Mouse (Mus musculus): ENCODE measurements around the gene Zc2hc1b. TPM values are rescaled to one million over a fixed set of nuclear protein-coding genes. Genes with fewer than 3 reads are reported as not detected.

Gene Zc2hc1b
- total RNA-seq, 2 experiments from 2014 or later = not detected

DNA sequence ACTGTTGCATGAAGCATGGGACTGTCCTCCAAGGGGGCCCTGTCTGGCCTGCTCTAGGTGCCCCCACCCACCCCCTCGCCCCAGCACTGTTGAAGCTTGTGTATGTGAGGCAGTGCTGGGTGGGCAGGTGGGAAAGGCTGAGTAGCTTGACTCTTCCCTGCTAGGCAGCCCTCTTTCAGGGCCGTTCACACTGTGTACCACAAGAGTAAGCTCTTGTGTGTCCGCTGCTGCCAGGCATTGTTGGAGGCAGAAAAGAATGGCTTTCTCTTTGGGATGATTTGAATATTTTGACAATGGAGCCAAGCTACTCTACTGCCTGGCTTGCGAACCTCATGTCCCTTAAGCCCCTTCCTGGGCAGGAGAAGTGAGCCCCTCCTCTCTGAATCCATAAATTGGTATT, 62.8 kb downstream of the Zc2hc1b start:
- DNase-seq = no peak

DNA sequence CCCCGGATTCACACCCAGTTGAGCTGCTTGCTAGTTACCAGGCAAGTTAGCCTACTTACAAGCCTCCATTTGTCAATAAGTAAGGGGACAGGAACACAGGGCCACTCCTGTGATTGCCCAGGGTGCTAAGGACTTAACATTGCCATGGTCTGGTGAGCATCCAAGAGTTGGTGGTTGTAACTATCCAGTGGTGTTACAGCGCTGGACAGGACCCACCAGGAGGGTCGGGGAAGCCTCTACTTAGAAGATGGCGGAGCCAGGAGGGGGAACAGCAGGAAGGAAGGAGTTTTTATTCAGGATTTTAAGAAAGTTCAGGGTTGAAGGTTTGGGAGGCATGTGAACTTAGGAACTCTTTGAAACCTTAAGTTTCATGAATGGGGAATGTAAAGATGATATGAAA, 64.2 kb downstream of the Zc2hc1b start:
- no peak for DNase-seq

DNA sequence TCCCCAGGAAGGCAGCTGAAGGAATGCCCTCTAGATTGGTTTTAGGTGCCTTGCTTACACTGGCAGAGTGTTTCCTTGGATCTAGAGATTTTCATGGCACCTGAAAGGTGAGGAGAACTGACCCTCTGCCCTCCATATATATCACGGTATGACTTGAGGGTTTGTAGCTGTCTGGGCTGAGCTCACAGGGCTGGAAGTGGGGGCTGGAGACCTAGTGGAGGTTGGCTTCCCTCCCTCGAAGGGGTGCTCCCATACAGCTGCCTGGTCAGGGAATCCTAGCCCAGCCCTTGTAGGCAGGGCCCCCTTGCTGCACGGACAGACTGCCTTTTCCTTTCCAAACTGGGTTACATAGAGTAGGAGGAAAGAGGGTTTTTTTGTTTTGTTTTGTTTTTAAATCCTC, 65.0 kb downstream of the Zc2hc1b start:
- DNase-seq = no peak

DNA sequence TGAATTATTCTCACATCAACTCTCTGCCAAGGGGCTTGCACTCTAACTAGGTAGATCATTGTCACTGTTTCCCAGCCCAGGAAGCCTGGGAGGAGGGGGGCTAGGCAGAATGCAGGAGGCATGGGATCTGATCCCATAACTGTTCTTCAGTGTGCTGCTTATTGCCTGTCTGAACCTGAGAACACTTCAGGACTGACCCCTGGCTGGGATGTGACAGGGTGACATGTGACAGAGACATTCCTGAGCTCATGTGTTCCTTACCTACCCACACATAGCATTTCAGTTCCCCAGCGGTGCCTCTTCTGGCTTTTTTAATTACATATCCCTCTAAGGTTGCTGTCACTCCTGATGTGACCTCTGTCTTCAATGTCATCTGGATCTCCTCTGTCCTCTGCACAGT, 68.0 kb downstream of the Zc2hc1b start:
- DNase-seq = no peak

GRCm38 (mm10) chr10:13108847-13109246, 69.0 kb downstream of the Zc2hc1b start:
- DNase-seq = no peak

DNA sequence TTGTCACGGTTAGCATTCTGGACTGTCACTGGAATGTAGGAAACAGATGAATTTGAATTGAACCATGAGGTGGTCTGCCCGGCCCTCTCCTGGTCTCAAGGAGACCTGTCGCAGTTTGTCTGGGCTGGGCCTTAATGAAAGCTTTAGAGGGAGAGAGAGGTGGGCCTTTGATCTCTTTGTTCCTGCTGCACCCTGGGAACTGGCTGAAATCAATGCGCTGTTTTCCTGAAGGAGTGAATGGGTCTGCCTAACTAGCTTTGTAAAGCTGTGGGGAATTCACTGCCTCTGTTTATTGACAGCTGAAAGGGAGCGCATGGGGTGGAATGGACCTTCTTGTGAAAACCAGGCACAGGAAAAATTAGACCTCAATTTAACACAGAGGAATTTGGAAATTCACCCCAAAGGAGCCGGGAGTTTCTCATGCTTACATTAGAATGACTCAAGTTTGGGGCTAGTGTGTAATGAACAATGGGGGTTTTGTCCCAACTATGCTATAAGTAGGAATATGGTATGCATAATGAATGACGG, 69.7 kb downstream of the Zc2hc1b start:
- DNase-seq = no peak

DNA sequence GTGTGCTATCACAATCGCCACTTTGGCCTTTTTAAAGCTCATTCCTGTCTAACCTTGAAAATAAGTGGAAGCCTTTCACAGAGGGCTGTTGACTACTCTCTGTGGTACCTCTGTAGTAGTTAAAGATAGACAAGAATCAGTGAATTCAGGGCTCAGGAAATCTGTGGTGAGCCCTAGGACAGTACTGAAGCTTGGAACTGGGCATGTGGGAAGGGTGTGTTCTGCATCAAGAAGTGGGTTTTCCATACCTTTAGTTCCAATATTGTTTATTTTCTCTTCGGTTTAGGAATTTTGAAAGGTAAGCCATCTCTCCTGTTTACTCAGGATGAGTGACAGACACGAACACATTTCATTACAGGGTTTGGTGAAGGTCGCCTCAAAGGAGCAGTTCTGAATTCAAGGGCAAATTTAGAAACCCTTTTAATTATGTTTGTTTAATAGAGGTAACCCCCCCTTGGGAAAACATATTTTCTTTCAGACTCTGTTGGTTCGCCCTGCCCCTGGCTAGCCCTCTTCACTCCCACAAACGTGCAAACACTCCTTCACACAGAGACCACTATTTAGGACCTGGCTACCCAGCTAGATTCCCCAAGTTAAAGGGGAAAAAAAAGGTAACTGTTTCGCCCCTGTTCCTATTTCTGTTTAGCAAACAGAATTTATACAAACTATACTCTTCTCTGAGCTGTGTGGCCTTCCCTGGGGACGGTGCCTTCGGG, 70.8 kb downstream of the Zc2hc1b start:
- no peak for DNase-seq

- no peak for DNase-seq
These were observed 74.0 kb downstream of the Zc2hc1b start for GRCm38 (mm10) chr10:13103838-13104237.

DNA sequence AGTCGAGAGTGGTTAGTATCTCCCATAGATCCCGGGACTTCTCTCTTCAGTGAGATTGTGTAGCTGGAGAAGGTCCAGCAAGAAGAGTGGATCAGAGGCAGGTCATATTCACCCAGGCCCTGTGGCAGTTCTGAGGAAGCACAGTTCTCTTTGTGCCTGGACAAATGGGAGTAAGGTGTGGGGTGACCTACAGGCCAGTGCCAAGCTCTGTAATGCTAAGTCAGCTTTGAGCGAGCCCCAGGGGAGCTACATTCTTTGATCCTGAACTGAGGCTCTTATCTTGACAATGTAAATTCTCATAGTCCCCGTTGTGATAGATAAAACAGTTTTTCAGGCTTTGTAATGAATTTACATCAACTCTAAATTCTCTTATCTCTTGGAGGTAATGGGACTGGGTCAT, 75.5 kb downstream of the Zc2hc1b start:
- DNase-seq = no peak

- no peak for DNase-seq
These were observed 77.7 kb downstream of the Zc2hc1b start for GRCm38 (mm10) chr10:13100061-13100648.

Other genes with a start within 250 kb of the Zc2hc1b start
- under 1 TPM; 0.24 to 0.28 TPM for gene Stx11, start 213.7 kb downstream of the Zc2hc1b start, total RNA-seq (2021)
- 1 to 10 TPM; 4.6 to 4.9 TPM for gene Sf3b5, start 172.7 kb downstream of the Zc2hc1b start, total RNA-seq (2021)
- gene Plagl1, start 117.5 kb downstream of the Zc2hc1b start, total RNA-seq (2021) = 10 to 100 TPM in 1 of 2 experiments, 1 to 10 TPM in 1; 5.0 to 10.6 TPM
- 10 to 100 TPM; 25.1 to 26.9 TPM for gene Ltv1, start 15.1 kb upstream of the Zc2hc1b start, total RNA-seq (2021)